Comparison of ENCODE assay signal across 9 mouse cellular contexts in the genomic region with DNA sequence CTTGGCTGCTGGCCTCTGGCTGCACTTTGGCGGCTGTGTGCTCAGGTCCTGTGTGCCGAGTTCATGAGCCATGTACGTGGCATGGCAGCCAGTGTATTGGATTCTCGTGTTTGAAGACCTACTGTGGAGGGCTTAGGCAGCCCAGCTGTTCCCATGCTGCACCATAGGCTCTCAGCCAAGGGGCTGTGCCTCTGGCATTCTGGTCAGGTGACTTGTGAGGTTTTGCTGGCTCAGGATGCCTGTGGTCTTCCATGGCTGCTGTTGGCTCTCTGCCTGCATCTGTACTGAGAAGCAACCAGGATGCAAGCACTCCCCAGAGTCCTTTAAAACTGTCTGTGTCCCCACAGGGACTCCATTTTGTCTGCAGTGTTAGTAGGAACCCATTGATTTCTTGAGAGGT. TPM values are rescaled to one million over a fixed set of nuclear protein-coding genes. Genes with fewer than 3 reads are reported as not detected.
DNase-seq lines count a peak whose midpoint lies in the region; ATAC-seq and TF ChIP-seq lines count a peak whose summit lies in the region.
"Had no signal": no experiment of that assay in that cellular context is flagged by ENCODE, and none has a peak within 500 bp of the region (broad histone marks: within the 10 kb centered on the region; RNA-seq: fewer than 3 reads in every experiment).

No protein-coding gene starts in this region.

- 66% methylated on average over 4 of the region's 4 CpGs for WGBS in hindbrain, embryonic 13.5 days
- WGBS in hindbrain, embryonic 10.5 days, result 88% methylated on average over 4 of the region's 4 CpGs
- 60% methylated on average over 4 of the region's 4 CpGs for WGBS in kidney, postnatal 0 days

- no peak for DNase-seq in hindbrain, embryonic 10.5 days (ENCODE audit: low spot score)
- peak; percentile 86 for DNase-seq in kidney, postnatal 0 days (ENCODE audit: low spot score)
- DNase-seq in urinary bladder, adult 18-20 months (ENCODE audit: low spot score in 2 of 2), result no peak
- no peak for DNase-seq in adrenal gland, adult 8-10 months
- DNase-seq in layer of hippocampus, postnatal 25 days (ENCODE audit: extremely low spot score in 1 of 2, low spot score in 1 of 2), result no peak

- H3K9me3 ChIP-seq in hindbrain, embryonic 13.5 days, result no peaks in the 10 kb centered on the region
- H3K9me3 ChIP-seq in hindbrain, embryonic 10.5 days, result no peaks in the 10 kb centered on the region
- no peaks in the 10 kb centered on the region for H3K9me3 ChIP-seq in kidney, postnatal 0 days (replicated peaks; ENCODE audit: low read length)
- H3K9me3 ChIP-seq: embryonic facial prominence, embryonic 13.5 days had no signal

- H3K4me2 ChIP-seq in hindbrain, embryonic 13.5 days, result no peak overlapping the region
- no peak overlapping the region for H3K4me2 ChIP-seq in kidney, postnatal 0 days (ENCODE audit: low read length)
- H3K4me2 ChIP-seq: embryonic facial prominence, embryonic 13.5 days had no signal

- peak overlapping the region; percentile 32; the same call in 1 of the 2 replicates for H3K27ac ChIP-seq in hindbrain, embryonic 13.5 days
- no peak overlapping the region for H3K27ac ChIP-seq in hindbrain, embryonic 10.5 days
- peak overlapping the region; percentile 36; the same call in 1 of the 2 replicates for H3K27ac ChIP-seq in kidney, postnatal 0 days

- no peak overlapping the region for H3K9ac ChIP-seq in hindbrain, embryonic 13.5 days
- H3K9ac ChIP-seq in kidney, postnatal 0 days (ENCODE audit: low read depth, low read length), result no peak overlapping the region
- H3K9ac ChIP-seq: embryonic facial prominence, embryonic 13.5 days had no signal

- TF ChIP-seq CTCF in kidney, postnatal 0 days (IDR thresholded peaks at IDR 0.05; ENCODE audit: low read depth), result no peak

- ATAC-seq in hindbrain, embryonic 13.5 days (ENCODE audit: low FRiP score), result peak; percentile 70
- ATAC-seq in CD4-positive, CD25-positive, alpha-beta regulatory T cell, adult 4 months, result peak; percentile 37
- ATAC-seq in erythroblast, adult 5-6 weeks (replicated peaks; ENCODE audit: low FRiP score, poor library complexity, severe bottlenecking), result 0 out of 2 replicates have a peak, but pooled peaks have one; percentile 5
- peak; percentile 50; the same call in 1 of the 2 replicates for ATAC-seq in kidney, postnatal 0 days (replicated peaks; ENCODE audit: low FRiP score, low read depth)

- H3K36me3 ChIP-seq in hindbrain, embryonic 13.5 days, result peaks cover 2% of the 10 kb centered on the region
- peaks cover 9% of the 10 kb centered on the region for H3K36me3 ChIP-seq in hindbrain, embryonic 10.5 days
- H3K36me3 ChIP-seq in kidney, postnatal 0 days (ENCODE audit: insufficient read depth, low read length), result no peaks in the 10 kb centered on the region

- H3K4me1 ChIP-seq in hindbrain, embryonic 13.5 days (replicated peaks), result peaks cover 43% of the 10 kb centered on the region
- H3K4me1 ChIP-seq in hindbrain, embryonic 10.5 days (replicated peaks), result peaks cover 29% of the 10 kb centered on the region
- H3K4me1 ChIP-seq in kidney, postnatal 0 days (replicated peaks; ENCODE audit: insufficient read depth, low read length), result peaks cover 35% of the 10 kb centered on the region

- H3K27me3 ChIP-seq in hindbrain, embryonic 13.5 days, result no peaks in the 10 kb centered on the region
- H3K27me3 ChIP-seq in hindbrain, embryonic 10.5 days (ENCODE audit: insufficient read depth, poor library complexity, severe bottlenecking), result no peaks in the 10 kb centered on the region
- H3K27me3 ChIP-seq in kidney, postnatal 0 days (ENCODE audit: insufficient read depth, low read length), result no peaks in the 10 kb centered on the region
- H3K27me3 ChIP-seq: embryonic facial prominence, embryonic 13.5 days had no signal

- no peak overlapping the region for H3K4me3 ChIP-seq in hindbrain, embryonic 13.5 days
- no peak overlapping the region for H3K4me3 ChIP-seq in hindbrain, embryonic 10.5 days
- no peak overlapping the region for H3K4me3 ChIP-seq in kidney, postnatal 0 days (replicated peaks; ENCODE audit: low read depth, low read length)
- H3K4me3 ChIP-seq: embryonic facial prominence, embryonic 13.5 days had no signal

RNA-seq across cellular contexts. Expression of gene Zfp750, which starts 33.0 kb away (rescaled TPM):
- polyA plus RNA-seq in hindbrain, embryonic 13.5 days (2015; fragmentation: Nextera tagmentation; extraction: Ambion mirVana), result 0.44 and 0.71 TPM in 2 replicates
- polyA plus RNA-seq in hindbrain, embryonic 10.5 days (2016; fragmentation: Nextera tagmentation; extraction: Ambion mirVana), result 0.60 and 1.1 TPM in 2 replicates
- polyA plus RNA-seq in CD4-positive, CD25-positive, alpha-beta regulatory T cell, adult 4 months (2017; shearing (Covaris generic)), result 1 to 10 TPM in 1 of 2 experiments, under 1 TPM in 1; 0.65 to 1.6 TPM
- not detected in 2 replicates for total RNA-seq in erythroblast, adult 5-6 weeks (2015; ENCODE audit: low replicate concordance)
- total RNA-seq in erythroblast, adult 5-6 weeks (2017; ENCODE audit: low replicate concordance), result 0.17 and 1.3 TPM in 2 replicates
- 0.98 and 1.3 TPM in 2 replicates for polyA plus RNA-seq in kidney, postnatal 0 days (2015; fragmentation: Nextera tagmentation; extraction: Ambion mirVana)
- total RNA-seq in adrenal gland, adult 8-10 months (2022), result under 1 TPM in 2 of 4 experiments, not detected in 2; 0.59 to 0.73 TPM
- total RNA-seq in layer of hippocampus, postnatal 25 days (2021), result under 1 TPM; 0.14 to 0.22 TPM

Comparison
In these comparisons a context has a peak if more than half of its experiments do, and no peak if none do; other contexts are left out.
1. ATAC-seq: peak in every context shown above with its lines; median percentile 70 in hindbrain, embryonic 13.5 days; 50 in kidney, postnatal 0 days; 37 in CD4-positive, CD25-positive, alpha-beta regulatory T cell, adult 4 months; 5 in erythroblast, adult 5-6 weeks.